Mouse (Mus musculus) limb, embryonic 10.5 days (tissue): ENCODE data around the gene Bach2. TPM values are rescaled to one million over a fixed set of nuclear protein-coding genes. Genes with fewer than 3 reads are reported as not detected.

Experiments
- DNase-seq: peaks from one replicate; pipeline ENCODE4 v3.0.0-alpha.2; 2017; ENCODE audit warnings: low spot score
- H3K27ac ChIP-seq: fragments of 300-500 bp; sonication (generic); 2 replicates; pipeline ENCODE4 v1.5.1; 2016; ENCODE audit warnings: mild to moderate bottlenecking
- H3K27me3 ChIP-seq: fragments of 300-500 bp; sonication (generic); 2 replicates; pipeline ENCODE4 v1.6.1; 2016; ENCODE audit warnings: low read depth, mild to moderate bottlenecking; ENCODE audit not compliant: poor library complexity, severe bottlenecking
- H3K36me3 ChIP-seq: fragments of 300-500 bp; sonication (generic); 2 replicates; pipeline ENCODE4 v1.6.1; 2016; ENCODE audit warnings: mild to moderate bottlenecking, moderate library complexity
- H3K4me1 ChIP-seq: fragments of 300-500 bp; sonication (generic); 2 replicates; pipeline ENCODE4 v1.6.1; 2016
- H3K4me3 ChIP-seq: fragments of 300-500 bp; sonication (generic); 2 replicates; pipeline ENCODE4 v1.5.1; 2016; ENCODE audit warnings: mild to moderate bottlenecking, moderate library complexity
- H3K9me3 ChIP-seq: fragments of 300-500 bp; sonication (generic); replicated peaks from 2 replicates; pipeline ENCODE4 v1.6.1; 2016; ENCODE audit warnings: mild to moderate bottlenecking
- WGBS: fragments of 180-500 bp; shearing (Covaris S2); methylation state at CpG from one replicate; pipeline ENCODE4 v1.1.7; 2016; 5-methylcytosine and 5-hydroxymethylcytosine counted together
- polyA plus RNA-seq: library from polyadenylated mRNA; unstranded; fragments of >200 nt; fragmentation: Nextera tagmentation; extraction: Ambion mirVana; gene quantifications from 2 replicates; pipeline ENCODE4 v1.2.1, GENCODE M21; 2016

The Bach2 gene
- polyA plus RNA-seq, 1 experiment from 2014 or later, result 23.0 TPM

DNA sequence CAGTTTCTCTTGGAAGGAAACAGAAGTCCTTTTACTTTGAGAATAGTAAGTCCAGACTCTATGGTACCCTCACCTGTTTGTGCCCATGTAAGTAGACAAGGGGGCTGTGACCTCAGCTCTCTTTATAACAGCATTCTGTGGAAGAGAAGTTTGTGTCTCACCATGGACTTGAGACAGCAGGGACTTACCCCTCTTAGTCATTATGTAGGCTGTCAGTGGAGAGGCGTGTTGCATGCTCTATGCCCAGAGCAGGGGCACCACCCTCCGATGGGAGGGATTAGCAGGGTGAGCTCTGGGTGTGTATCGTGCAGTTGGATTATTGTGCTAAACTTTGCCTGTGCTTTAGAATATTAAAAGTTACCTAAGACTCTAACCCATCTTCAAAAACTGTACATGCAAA is 167.4 kb downstream of the Bach2 start:
- 93% methylated on average over 3 of the region's 3 CpGs for WGBS
- Histone ChIP-seq H3K27me3 (no peaks in the 10 kb centered on the region), H3K27ac (no peak overlapping the region), H3K36me3 (peaks cover 16% of the 10 kb centered on the region; the same call in 1 of the 2 replicates), H3K4me1 (no peaks in the 10 kb centered on the region), H3K4me3 (no peak overlapping the region), H3K9me3 (no peaks in the 10 kb centered on the region)
- no peak for DNase-seq

GRCm38 (mm10) chr4:32408535-32408934 is 169.9 kb downstream of the Bach2 start:
- WGBS, result 94% methylated on average over 8 of the region's 8 CpGs
- Histone ChIP-seq H3K27ac (no peak overlapping the region), H3K4me1 (no peaks in the 10 kb centered on the region), H3K9me3 (no peaks in the 10 kb centered on the region), H3K27me3 (no peaks in the 10 kb centered on the region), H3K36me3 (peaks cover 13% of the 10 kb centered on the region; the same call in 1 of the 2 replicates), H3K4me3 (no peak overlapping the region)
- DNase-seq, result no peak

DNA sequence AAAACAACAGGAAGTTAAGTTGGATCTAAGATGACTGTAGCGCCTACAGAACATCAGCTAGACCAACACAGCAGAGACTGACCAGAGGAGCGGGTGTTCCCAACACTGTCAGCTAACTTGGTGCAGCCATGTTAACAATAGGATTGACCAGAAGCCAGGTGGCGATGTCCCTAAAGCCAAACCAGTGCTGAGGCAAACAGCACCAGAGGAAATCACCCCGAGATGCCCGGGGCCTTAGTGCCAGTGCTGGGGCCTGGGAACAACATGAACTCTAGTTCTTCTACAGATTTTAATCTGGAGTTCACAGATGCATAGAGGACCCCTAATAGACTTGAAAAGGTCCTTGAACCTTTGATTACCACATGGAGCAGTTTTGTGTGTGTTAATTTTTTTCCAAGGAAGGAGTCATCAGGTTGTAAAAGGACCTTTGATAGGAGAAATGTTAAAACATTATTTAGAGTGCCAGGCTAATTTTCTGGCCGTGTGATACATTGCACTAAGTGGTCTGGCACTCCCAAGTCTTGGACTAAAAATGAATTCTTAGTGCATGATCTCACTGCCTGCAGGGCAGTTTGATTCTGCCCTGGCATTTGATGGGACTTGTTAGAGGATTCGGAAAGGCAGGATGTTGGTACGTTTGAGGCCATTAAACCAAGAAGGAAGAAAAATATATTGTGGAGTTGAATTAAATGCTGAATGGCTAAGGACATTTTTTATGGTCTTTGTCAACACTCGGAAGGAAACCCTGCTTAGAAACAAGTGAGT is 170.7 kb downstream of the Bach2 start:
- no peaks in the 10 kb centered on the region for H3K27me3 ChIP-seq
- peaks cover 13% of the 10 kb centered on the region; the same call in 1 of the 2 replicates for H3K36me3 ChIP-seq
- no peaks in the 10 kb centered on the region for H3K4me1 ChIP-seq
- no peak overlapping the region for H3K4me3 ChIP-seq
- H3K9me3 ChIP-seq, result no peaks in the 10 kb centered on the region
- DNase-seq, result no peak
- 86% methylated on average over 9 of the region's 9 CpGs for WGBS
- no peak overlapping the region for H3K27ac ChIP-seq

GRCm38 (mm10) chr4:32413063-32413462 is 174.5 kb downstream of the Bach2 start:
- Histone ChIP-seq H3K4me3 (no peak overlapping the region), H3K9me3 (no peaks in the 10 kb centered on the region), H3K4me1 (no peaks in the 10 kb centered on the region), H3K27ac (no peak overlapping the region), H3K36me3 (peaks cover 14% of the 10 kb centered on the region), H3K27me3 (no peaks in the 10 kb centered on the region)
- no peak for DNase-seq
- WGBS, result 76% methylated on average over 7 of the region's 7 CpGs

- Histone ChIP-seq H3K27me3 (no peaks in the 10 kb centered on the region), H3K36me3 (peaks cover 16% of the 10 kb centered on the region), H3K27ac (no peak overlapping the region), H3K4me1 (no peaks in the 10 kb centered on the region), H3K9me3 (no peaks in the 10 kb centered on the region), H3K4me3 (no peak overlapping the region)
- no peak for DNase-seq
- 92% methylated on average over 9 of the region's 9 CpGs for WGBS
These were observed 174.9 kb downstream of the Bach2 start for GRCm38 (mm10) chr4:32413505-32413904.

- Histone ChIP-seq H3K4me1 (no peaks in the 10 kb centered on the region), H3K9me3 (no peaks in the 10 kb centered on the region), H3K36me3 (peaks cover 24% of the 10 kb centered on the region), H3K27me3 (no peaks in the 10 kb centered on the region), H3K4me3 (no peak overlapping the region), H3K27ac (no peak overlapping the region)
- WGBS, result 90% methylated on average over 7 of the region's 7 CpGs
- no peak for DNase-seq
These were observed 176.4 kb downstream of the Bach2 start for GRCm38 (mm10) chr4:32414959-32415358.

GRCm38 (mm10) chr4:32417939-32418338 is 179.3 kb downstream of the Bach2 start:
- no peak for DNase-seq
- no peaks in the 10 kb centered on the region for H3K4me1 ChIP-seq
- H3K9me3 ChIP-seq, result no peaks in the 10 kb centered on the region
- peaks cover 21% of the 10 kb centered on the region for H3K36me3 ChIP-seq
- no peaks in the 10 kb centered on the region for H3K27me3 ChIP-seq
- no peak overlapping the region for H3K4me3 ChIP-seq
- no peak overlapping the region for H3K27ac ChIP-seq
- WGBS, result 89% methylated on average over 8 of the region's 8 CpGs

DNA sequence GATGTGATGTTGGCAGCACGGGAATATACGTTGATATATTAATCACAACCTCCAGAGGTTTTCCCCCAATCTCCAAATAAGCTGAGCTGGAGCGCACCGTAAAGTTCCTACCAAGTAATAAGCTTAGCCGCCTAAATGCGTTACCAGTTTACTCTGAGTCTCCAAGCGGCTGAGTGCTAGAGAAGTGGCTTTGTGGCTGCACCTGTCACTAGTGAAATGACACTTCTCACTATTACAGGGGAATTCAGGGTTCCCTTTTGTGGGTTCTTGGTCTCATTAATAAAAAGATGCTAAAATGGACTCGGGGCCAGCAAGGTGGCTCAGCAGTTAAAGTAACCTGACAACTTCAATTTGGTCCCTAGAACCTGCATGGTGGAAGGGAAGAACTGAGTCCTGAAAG is 183.0 kb downstream of the Bach2 start:
- no peak for DNase-seq
- H3K4me1 ChIP-seq, result peaks cover 4% of the 10 kb centered on the region
- no peaks in the 10 kb centered on the region for H3K9me3 ChIP-seq
- peaks cover 25% of the 10 kb centered on the region for H3K36me3 ChIP-seq
- no peak overlapping the region for H3K4me3 ChIP-seq
- 94% methylated on average over 8 of the region's 8 CpGs for WGBS
- no peak overlapping the region for H3K27ac ChIP-seq
- H3K27me3 ChIP-seq, result no peaks in the 10 kb centered on the region

DNA sequence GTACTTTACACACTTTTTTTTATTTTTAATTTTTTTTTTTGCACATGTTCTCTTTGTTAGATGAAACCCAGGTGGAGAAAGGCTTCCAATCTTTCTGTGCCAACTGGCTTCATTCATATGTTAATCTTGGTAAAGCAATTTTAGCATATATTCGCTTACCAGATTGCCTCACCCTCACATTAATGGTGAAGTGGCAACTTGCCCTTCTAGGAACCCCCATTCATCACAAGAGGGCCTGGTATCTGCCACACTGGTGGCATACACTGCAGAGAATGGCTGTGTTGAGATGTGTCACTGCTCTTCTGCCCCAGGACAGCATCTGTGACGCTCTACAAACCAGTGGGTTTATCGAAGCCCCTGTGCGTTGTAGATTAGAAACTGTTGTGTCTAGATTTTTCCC is 183.8 kb downstream of the Bach2 start:
- WGBS, result 97% methylated on average over 4 of the region's 4 CpGs
- Histone ChIP-seq H3K36me3 (peaks cover 22% of the 10 kb centered on the region), H3K27ac (no peak overlapping the region), H3K4me3 (no peak overlapping the region), H3K4me1 (peaks cover 10% of the 10 kb centered on the region), H3K9me3 (no peaks in the 10 kb centered on the region), H3K27me3 (no peaks in the 10 kb centered on the region)
- DNase-seq, result no peak

DNA sequence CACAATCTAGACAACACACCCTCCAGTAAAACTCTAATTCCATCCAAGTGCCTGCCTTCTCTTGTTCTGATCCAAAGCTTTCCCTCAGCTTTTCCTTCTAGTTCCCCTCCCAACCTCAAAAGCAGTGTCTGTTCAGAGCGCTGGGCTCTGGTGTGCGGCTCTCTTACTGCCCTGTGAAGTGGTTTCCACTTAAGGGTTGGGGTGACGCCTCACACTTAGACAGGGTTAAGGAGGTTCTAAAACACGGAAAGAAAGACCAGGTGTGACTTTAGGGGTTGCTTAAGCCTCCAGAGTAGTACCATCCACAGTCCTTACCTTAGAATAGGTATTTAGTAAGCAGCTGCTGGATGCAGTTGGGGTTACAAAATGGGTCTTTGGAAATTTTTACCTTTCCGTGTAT is 185.1 kb downstream of the Bach2 start:
- peaks cover 22% of the 10 kb centered on the region for H3K4me1 ChIP-seq
- WGBS, result 88% methylated on average over 5 of the region's 5 CpGs
- H3K9me3 ChIP-seq, result no peaks in the 10 kb centered on the region
- no peak overlapping the region for H3K27ac ChIP-seq
- H3K27me3 ChIP-seq, result no peaks in the 10 kb centered on the region
- no peak overlapping the region for H3K4me3 ChIP-seq
- no peak for DNase-seq
- H3K36me3 ChIP-seq, result peaks cover 13% of the 10 kb centered on the region

DNA sequence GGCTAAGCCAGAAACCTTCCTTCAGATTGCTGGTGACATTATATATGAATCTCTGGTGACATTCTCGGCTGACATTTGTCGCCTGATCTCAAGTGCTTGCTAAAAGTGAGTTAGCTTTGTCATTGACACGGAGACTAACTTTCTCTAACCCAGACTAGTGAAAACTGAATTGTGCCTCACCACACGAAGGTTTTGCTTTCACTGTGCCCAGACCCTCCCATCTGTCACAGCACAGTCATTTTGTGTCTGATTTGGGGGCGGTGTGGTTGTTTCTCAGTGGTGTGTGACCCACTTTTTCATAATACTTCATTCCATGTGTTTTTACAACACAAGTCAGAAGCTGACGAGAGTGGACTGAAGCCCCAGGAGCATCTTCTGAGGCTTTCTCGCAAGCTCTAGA is 185.8 kb downstream of the Bach2 start:
- peaks cover 29% of the 10 kb centered on the region for H3K4me1 ChIP-seq
- peaks cover 7% of the 10 kb centered on the region for H3K36me3 ChIP-seq
- H3K4me3 ChIP-seq, result no peak overlapping the region
- H3K27ac ChIP-seq, result no peak overlapping the region
- no peaks in the 10 kb centered on the region for H3K9me3 ChIP-seq
- H3K27me3 ChIP-seq, result no peaks in the 10 kb centered on the region
- DNase-seq, result no peak
- 88% methylated on average over 7 of the region's 7 CpGs for WGBS

DNA sequence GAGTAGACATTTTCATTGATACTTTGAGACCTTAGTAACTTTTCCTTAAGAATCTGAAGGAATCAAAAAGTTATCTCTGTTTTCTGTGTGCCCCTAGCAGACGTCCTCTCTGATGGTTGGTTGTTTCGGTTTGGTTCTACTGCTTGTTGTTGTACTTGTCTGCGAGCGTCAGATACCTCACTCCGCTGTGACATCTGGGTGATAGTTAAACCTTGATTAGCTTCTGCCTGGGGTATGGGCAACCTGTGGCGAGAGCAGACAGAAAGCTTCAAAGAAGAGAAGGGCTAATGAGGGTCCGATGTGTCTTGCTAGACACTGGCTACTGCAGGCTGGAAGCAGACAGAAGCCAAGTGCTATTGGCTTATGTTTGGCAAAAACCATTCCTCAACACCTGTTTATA is 186.5 kb downstream of the Bach2 start:
- peaks cover 34% of the 10 kb centered on the region for H3K4me1 ChIP-seq
- H3K27ac ChIP-seq, result no peak overlapping the region
- no peak overlapping the region for H3K4me3 ChIP-seq
- H3K9me3 ChIP-seq, result no peaks in the 10 kb centered on the region
- H3K27me3 ChIP-seq, result no peaks in the 10 kb centered on the region
- DNase-seq, result no peak
- peaks cover 7% of the 10 kb centered on the region; the same call in 1 of the 2 replicates for H3K36me3 ChIP-seq
- 82% methylated on average over 7 of the region's 7 CpGs for WGBS

GRCm38 (mm10) chr4:32425641-32426040 is 187.0 kb downstream of the Bach2 start:
- no peak overlapping the region for H3K27ac ChIP-seq
- WGBS, result 94% methylated on average over 3 of the region's 3 CpGs
- H3K4me3 ChIP-seq, result no peak overlapping the region
- peaks cover 7% of the 10 kb centered on the region; the same call in 1 of the 2 replicates for H3K36me3 ChIP-seq
- H3K4me1 ChIP-seq, result peaks cover 40% of the 10 kb centered on the region
- no peaks in the 10 kb centered on the region for H3K9me3 ChIP-seq
- H3K27me3 ChIP-seq, result no peaks in the 10 kb centered on the region
- no peak for DNase-seq
